Mouse (Mus musculus) thymus, adult 2 months (tissue): ENCODE results near the gene Ppt1.

ENCODE experiments used
- CTCF ChIP-seq: fragments of 200-500 bp; IDR thresholded peaks from 2 replicates; pipeline ENCODE4 v1.5.1; 2012; ENCODE audit warnings: mild to moderate bottlenecking, control low read depth, low read length, moderate library complexity, borderline replicate concordance; ENCODE audit not compliant: control insufficient read depth, poor library complexity, insufficient read depth; ENCODE audit errors: extremely low read depth
- POLR2A ChIP-seq: fragments of 200-500 bp; IDR thresholded peaks from 2 replicates; pipeline ENCODE4 v1.6.1; 2012; ENCODE audit warnings: mild to moderate bottlenecking, low read length, control low read depth, moderate library complexity; ENCODE audit not compliant: control insufficient read depth, poor library complexity, insufficient read depth; ENCODE audit errors: extremely low read depth

GRCm38 (mm10) chr4:122837180-122837730, 1.2 kb downstream of the Ppt1 start:
- TF ChIP-seq CTCF (no peak), POLR2A (no peak)
